Mouse (Mus musculus) granulocyte monocyte progenitor cell, adult 5-6 weeks (primary cell): Measurements from ENCODE around the gene Ywhaq. TPM values are rescaled to one million over a fixed set of nuclear protein-coding genes. Genes with fewer than 3 reads are reported as not detected.

Source experiments
- ATAC-seq: replicated peaks from 2 replicates; pipeline ENCODE4 v1.8.0; 2016; ENCODE audit warnings: mild to moderate bottlenecking, moderate TSS enrichment, inconsistent platforms; ENCODE audit not compliant: poor library complexity, severe bottlenecking
- total RNA-seq, 2 experiments: library from RNA; stranded (forward) in 1 of 2; stranded (reverse) in 1 of 2; fragments of 200-712, 200-1000 nt in 1 of 2; fragments of >200 nt in 1 of 2; fragmentation: Nextera tagmentation in 1 of 2; gene quantifications; 2 replicates each; pipeline ENCODE4 v1.2.3; 2014 to 2017

The Ywhaq gene
- total RNA-seq, 2 experiments from 2014 or later, result 212 to 218 TPM

GRCm38 (mm10) chr12:21346972-21347371 lies 70.5 kb downstream of the Ywhaq start:
- no peak for ATAC-seq

DNA sequence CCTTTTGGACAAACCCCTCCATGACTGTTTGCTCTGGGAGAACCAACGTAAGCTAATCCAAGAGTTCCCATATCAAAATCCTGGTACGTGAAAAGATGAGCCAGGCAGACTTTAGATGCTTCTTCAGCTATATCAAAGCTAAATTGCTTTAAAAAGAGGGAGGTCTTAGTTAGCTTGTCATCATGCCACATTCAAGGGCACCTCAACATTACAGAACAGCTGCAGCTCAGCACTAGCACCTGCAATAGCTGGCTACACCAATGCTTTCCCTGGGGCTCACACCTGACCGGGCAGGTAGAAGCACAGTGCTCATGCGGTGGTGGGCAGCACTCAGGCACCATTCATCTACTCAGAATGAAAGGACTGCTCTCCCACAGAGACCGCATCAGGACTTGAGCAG lies 76.8 kb downstream of the Ywhaq start:
- no peak for ATAC-seq

Other genes starting within 250 kb of the Ywhaq start
- 123 and 125 TPM in 2 replicates for gene Cpsf3, start 132.2 kb downstream of the Ywhaq start, total RNA-seq (2014; fragmentation: Nextera tagmentation)
- gene Cpsf3, start 132.2 kb downstream of the Ywhaq start, total RNA-seq (2017), result 100 and 103 TPM in 2 replicates
- gene Itgb1bp1, start 131.4 kb downstream of the Ywhaq start, total RNA-seq (2014; fragmentation: Nextera tagmentation), result 32.0 and 33.8 TPM in 2 replicates
- 32.7 and 40.8 TPM in 2 replicates for gene Itgb1bp1, start 131.4 kb downstream of the Ywhaq start, total RNA-seq (2017)
- 39.0 and 46.8 TPM in 2 replicates for gene Iah1, start 101.2 kb downstream of the Ywhaq start, total RNA-seq (2014; fragmentation: Nextera tagmentation)
- 27.1 and 34.6 TPM in 2 replicates for gene Iah1, start 101.2 kb downstream of the Ywhaq start, total RNA-seq (2017)
- 40.7 and 44.9 TPM in 2 replicates for gene Adam17, start 44.0 kb downstream of the Ywhaq start, total RNA-seq (2014; fragmentation: Nextera tagmentation)
- gene Adam17, start 44.0 kb downstream of the Ywhaq start, total RNA-seq (2017), result 52.1 and 54.9 TPM in 2 replicates